Mouse (Mus musculus) spleen, adult 2 months (tissue): ENCODE data around the gene Fam160a2.

Source experiments
- CTCF ChIP-seq: fragments of 200-500 bp; IDR thresholded peaks from 2 replicates; pipeline ENCODE4 v1.5.1; 2011; ENCODE audit warnings: mild to moderate bottlenecking, inconsistent platforms; ENCODE audit not compliant: insufficient read depth, insufficient read length, insufficient replicate concordance; ENCODE audit errors: extremely low read depth
- POLR2A ChIP-seq: fragments of 200-500 bp; IDR thresholded peaks from 2 replicates; pipeline ENCODE4 v1.6.1; 2011; ENCODE audit warnings: low read depth, low read length, inconsistent platforms

- TF ChIP-seq CTCF, result no peak
- TF ChIP-seq POLR2A, result no peak
Observed at GRCm38 (mm10) chr7:105418106-105418505, 18.3 kb upstream of the Fam160a2 start.
